Mouse (Mus musculus) embryonic facial prominence, embryonic 13.5 days (tissue): ENCODE results near the gene Fgd6. TPM values are rescaled to one million over a fixed set of nuclear protein-coding genes. Genes with fewer than 3 reads are reported as not detected.
A peak's percentile ranks its signal among the peaks of the same experiment; 100 is the strongest.

Experiments used
- ATAC-seq: fragments of 200-750 bp; cut with Nextera tagmentation; 2 replicates; pipeline ENCODE4 v1.8.0; 2017; ENCODE audit warnings: low read depth; ENCODE audit not compliant: insufficient number of reproducible peaks, insufficient read depth, low FRiP score, low TSS enrichment
- H3K27ac ChIP-seq: fragments of 300-500 bp; sonication (generic); 2 replicates; pipeline ENCODE4 v1.5.1; 2015; ENCODE audit warnings: moderate library complexity, mild to moderate bottlenecking, inconsistent platforms
- H3K27me3 ChIP-seq: fragments of 300-500 bp; sonication (generic); 2 replicates; pipeline ENCODE4 v1.6.1; 2015; ENCODE audit warnings: mild to moderate bottlenecking, inconsistent platforms
- H3K36me3 ChIP-seq: fragments of 300-500 bp; sonication (generic); 2 replicates; pipeline ENCODE4 v1.6.1; 2015; ENCODE audit warnings: mild to moderate bottlenecking, inconsistent platforms
- H3K4me1 ChIP-seq: fragments of 300-500 bp; sonication (generic); 2 replicates; pipeline ENCODE4 v1.6.1; 2015; ENCODE audit warnings: inconsistent platforms
- H3K4me2 ChIP-seq: fragments of 300-500 bp; sonication (generic); 2 replicates; pipeline ENCODE4 v1.6.1; 2015; ENCODE audit warnings: moderate library complexity, mild to moderate bottlenecking, inconsistent platforms
- H3K4me3 ChIP-seq: fragments of 300-500 bp; sonication (generic); 2 replicates; pipeline ENCODE4 v1.5.1; 2015; ENCODE audit warnings: mild to moderate bottlenecking, inconsistent platforms
- H3K9ac ChIP-seq: fragments of 300-500 bp; sonication (generic); 2 replicates; pipeline ENCODE4 v1.6.1; 2015; ENCODE audit warnings: mild to moderate bottlenecking, inconsistent platforms
- H3K9me3 ChIP-seq: fragments of 300-500 bp; sonication (generic); 2 replicates; pipeline ENCODE4 v1.6.1; 2016; ENCODE audit warnings: inconsistent platforms
- WGBS: fragments of 180-500 bp; shearing (Covaris S2); methylation state at CpG from one replicate; pipeline ENCODE4 v1.1.7; 2015; ENCODE audit warnings: mixed read lengths; 5-methylcytosine and 5-hydroxymethylcytosine counted together
- polyA plus RNA-seq: library from polyadenylated mRNA; unstranded; fragments of >200 nt; fragmentation: Nextera tagmentation; extraction: Ambion mirVana; gene quantifications from 2 replicates; pipeline ENCODE4 v1.2.1, GENCODE M21; 2015

The Fgd6 gene
- polyA plus RNA-seq, 1 experiment from 2014 or later, result 3.2 TPM

- H3K9me3 ChIP-seq, result no peaks in the 10 kb centered on the region
- no peaks in the 10 kb centered on the region for H3K27me3 ChIP-seq
- WGBS, result 89% methylated on average over 3 of the region's 3 CpGs
- no peak overlapping the region for H3K27ac ChIP-seq
- H3K4me3 ChIP-seq, result no peak overlapping the region
- 0 out of 2 replicates have a peak, but pooled peaks cover 6% of the 10 kb centered on the region for H3K36me3 ChIP-seq
- H3K4me2 ChIP-seq, result no peak overlapping the region
- H3K4me1 ChIP-seq, result peaks cover 22% of the 10 kb centered on the region
- no peak for ATAC-seq
- H3K9ac ChIP-seq, result no peak overlapping the region
Measured at GRCm38 (mm10) chr10:94142427-94142826, 106.6 kb downstream of the Fgd6 start.

- Histone ChIP-seq H3K4me3 (no peak overlapping the region), H3K9ac (no peak overlapping the region), H3K27me3 (no peaks in the 10 kb centered on the region), H3K27ac (no peak overlapping the region), H3K4me2 (no peak overlapping the region), H3K4me1 (peaks cover 22% of the 10 kb centered on the region), H3K36me3 (0 out of 2 replicates have a peak, but pooled peaks cover 6% of the 10 kb centered on the region), H3K9me3 (no peaks in the 10 kb centered on the region)
- 63% methylated on average over 5 of the region's 5 CpGs for WGBS
- no peak for ATAC-seq
Measured at GRCm38 (mm10) chr10:94144581-94144980, 108.8 kb downstream of the Fgd6 start.

- H3K27ac ChIP-seq, result peak overlapping the region; percentile 87; the same call in 1 of the 2 replicates
- 0 out of 2 replicates have a peak, but pooled peaks have one; percentile 16 for ATAC-seq
Measured at GRCm38 (mm10) chr10:94147391-94147755, 111.6 kb downstream of the Fgd6 start.

GRCm38 (mm10) chr10:94147756-94148531 lies 112.1 kb downstream of the Fgd6 start, which contains the start of gene Nr2c1:
Gene Nr2c1, plus strand, starts transcription at chr10:94148023.
- H3K9ac ChIP-seq, result peak within 1 kb of the TSS; percentile 93
- peak within 1 kb of the TSS; percentile 87 for H3K27ac ChIP-seq
- WGBS, result 0% methylated on average over 64 of the region's 64 CpGs
- peak; percentile 80 for ATAC-seq
- H3K4me3 ChIP-seq, result peak within 1 kb of the TSS; percentile 88
- peaks cover 22% of the 10 kb centered on the region for H3K4me1 ChIP-seq
- H3K9me3 ChIP-seq, result no peaks in the 10 kb centered on the region
- H3K27me3 ChIP-seq, result no peaks in the 10 kb centered on the region
- H3K4me2 ChIP-seq, result peak within 1 kb of the TSS; percentile 73
- no peaks in the 10 kb centered on the region for H3K36me3 ChIP-seq

More at GRCm38 (mm10) chr10:94147391-94147755, 111.6 kb downstream of the Fgd6 start:
- Histone ChIP-seq H3K9ac (peak overlapping the region; percentile 93), H3K4me3 (peak overlapping the region; percentile 88), H3K36me3 (no peaks in the 10 kb centered on the region), H3K4me1 (peaks cover 22% of the 10 kb centered on the region), H3K27me3 (no peaks in the 10 kb centered on the region), H3K4me2 (peak overlapping the region; percentile 73), H3K9me3 (no peaks in the 10 kb centered on the region)
- 11% methylated on average over 8 of the region's 8 CpGs for WGBS

GRCm38 (mm10) chr10:94151488-94151887 lies 115.7 kb downstream of the Fgd6 start:
- Histone ChIP-seq H3K4me1 (peaks cover 22% of the 10 kb centered on the region), H3K4me2 (no peak overlapping the region), H3K4me3 (no peak overlapping the region), H3K9me3 (no peaks in the 10 kb centered on the region), H3K27me3 (no peaks in the 10 kb centered on the region), H3K36me3 (peaks cover 7% of the 10 kb centered on the region; the same call in 1 of the 2 replicates), H3K9ac (no peak overlapping the region), H3K27ac (0 out of 2 replicates have a peak overlapping the region, but pooled peaks have one; percentile 44)
- 50% methylated on average over 4 of the region's 4 CpGs for WGBS
- no peak for ATAC-seq

GRCm38 (mm10) chr10:94153841-94154240 lies 118.0 kb downstream of the Fgd6 start:
- H3K9me3 ChIP-seq, result no peaks in the 10 kb centered on the region
- peaks cover 20% of the 10 kb centered on the region for H3K4me1 ChIP-seq
- no peaks in the 10 kb centered on the region for H3K27me3 ChIP-seq
- H3K4me3 ChIP-seq, result no peak overlapping the region
- no peak overlapping the region for H3K9ac ChIP-seq
- no peak overlapping the region for H3K4me2 ChIP-seq
- no peak overlapping the region for H3K27ac ChIP-seq
- H3K36me3 ChIP-seq, result peaks cover 19% of the 10 kb centered on the region
- peak; percentile 37; the same call in 1 of the 2 replicates for ATAC-seq

GRCm38 (mm10) chr10:94158962-94159361 lies 123.2 kb downstream of the Fgd6 start:
- no peaks in the 10 kb centered on the region for H3K27me3 ChIP-seq
- no peak overlapping the region for H3K9ac ChIP-seq
- no peak overlapping the region for H3K4me2 ChIP-seq
- ATAC-seq, result no peak
- no peak overlapping the region for H3K4me3 ChIP-seq
- no peaks in the 10 kb centered on the region for H3K9me3 ChIP-seq
- peaks cover 39% of the 10 kb centered on the region for H3K36me3 ChIP-seq
- no peak overlapping the region for H3K27ac ChIP-seq
- H3K4me1 ChIP-seq, result no peaks in the 10 kb centered on the region
- 82% methylated on average over 6 of the region's 6 CpGs for WGBS

- H3K9me3 ChIP-seq, result no peaks in the 10 kb centered on the region
- WGBS, result 86% methylated on average over 4 of the region's 4 CpGs
- H3K4me1 ChIP-seq, result no peaks in the 10 kb centered on the region
- H3K27ac ChIP-seq, result no peak overlapping the region
- ATAC-seq, result no peak
- no peak overlapping the region for H3K9ac ChIP-seq
- H3K27me3 ChIP-seq, result no peaks in the 10 kb centered on the region
- H3K4me2 ChIP-seq, result no peak overlapping the region
- peaks cover 40% of the 10 kb centered on the region for H3K36me3 ChIP-seq
- no peak overlapping the region for H3K4me3 ChIP-seq
Measured at GRCm38 (mm10) chr10:94159406-94159805, 123.6 kb downstream of the Fgd6 start.

- H3K9ac ChIP-seq, result no peak overlapping the region
- no peaks in the 10 kb centered on the region for H3K9me3 ChIP-seq
- no peaks in the 10 kb centered on the region for H3K4me1 ChIP-seq
- no peaks in the 10 kb centered on the region for H3K27me3 ChIP-seq
- no peak overlapping the region for H3K4me3 ChIP-seq
- H3K4me2 ChIP-seq, result no peak overlapping the region
- 86% methylated on average over 5 of the region's 5 CpGs for WGBS
- H3K36me3 ChIP-seq, result peaks cover 48% of the 10 kb centered on the region
- no peak for ATAC-seq
- H3K27ac ChIP-seq, result no peak overlapping the region
Measured at GRCm38 (mm10) chr10:94161051-94161765, 125.4 kb downstream of the Fgd6 start.

- no peak for ATAC-seq
- H3K4me3 ChIP-seq, result no peak overlapping the region
- H3K27ac ChIP-seq, result no peak overlapping the region
- no peaks in the 10 kb centered on the region for H3K27me3 ChIP-seq
- no peaks in the 10 kb centered on the region for H3K9me3 ChIP-seq
- WGBS, result 92% methylated on average over 7 of the region's 7 CpGs
- H3K9ac ChIP-seq, result no peak overlapping the region
- no peak overlapping the region for H3K4me2 ChIP-seq
- H3K4me1 ChIP-seq, result no peaks in the 10 kb centered on the region
- H3K36me3 ChIP-seq, result peaks cover 54% of the 10 kb centered on the region
Measured at GRCm38 (mm10) chr10:94162031-94162430, 126.2 kb downstream of the Fgd6 start.

- WGBS, result 86% methylated on average over 5 of the region's 5 CpGs
- Histone ChIP-seq H3K9me3 (no peaks in the 10 kb centered on the region), H3K27ac (no peak overlapping the region), H3K4me3 (no peak overlapping the region), H3K4me2 (no peak overlapping the region), H3K9ac (no peak overlapping the region), H3K36me3 (peaks cover 60% of the 10 kb centered on the region), H3K4me1 (no peaks in the 10 kb centered on the region), H3K27me3 (no peaks in the 10 kb centered on the region)
- no peak for ATAC-seq
Measured at GRCm38 (mm10) chr10:94164104-94164845, 128.5 kb downstream of the Fgd6 start.
